In the genomic region with DNA sequence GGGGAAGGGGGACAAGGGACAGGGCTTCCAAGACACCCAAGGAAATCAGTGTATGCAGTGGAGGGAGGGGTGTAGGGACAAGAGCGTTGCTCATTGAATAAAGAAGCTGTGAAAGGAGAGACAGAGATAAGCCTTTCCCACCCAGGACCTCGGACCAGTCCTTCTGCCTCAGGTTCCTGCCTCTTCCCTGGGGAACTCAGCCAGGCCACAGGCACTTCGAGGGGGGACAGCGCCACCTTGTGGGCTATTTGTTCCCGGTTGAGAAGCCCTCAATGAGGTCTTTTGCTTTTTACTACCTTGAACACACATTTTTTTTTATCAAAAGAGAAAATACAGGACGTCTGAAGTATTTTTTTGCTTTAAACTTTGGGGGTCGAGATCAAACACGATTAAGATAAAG, we compare ENCODE assay signal across 9 mouse cellular contexts.
A peak's percentile ranks its signal among the peaks of the same experiment; 100 is the strongest.
DNase-seq lines count a peak whose midpoint lies in the region; ATAC-seq and TF ChIP-seq lines count a peak whose summit lies in the region.
"Had no signal": no experiment of that assay in that cellular context is flagged by ENCODE, and none has a peak within 500 bp of the region (broad histone marks: within the 10 kb centered on the region; RNA-seq: fewer than 3 reads in every experiment).

No protein-coding gene starts in this region.

- H3K36me3 ChIP-seq in spleen, adult 2 months (ENCODE audit: control insufficient read depth, insufficient read depth, low read length): no peaks in the 10 kb centered on the region
- H3K36me3 ChIP-seq: liver, embryonic 15.5 days had no signal

- no peaks in the 10 kb centered on the region for H3K4me1 ChIP-seq in spleen, adult 2 months (ENCODE audit: control insufficient read depth, insufficient read depth, insufficient read length)
- H3K4me1 ChIP-seq: liver, embryonic 15.5 days had no signal

- WGBS in spleen, adult 2 months: 7% methylated on average over 8 of the region's 8 CpGs

- peak; percentile 70; the same call in 1 of the 2 replicates for TF ChIP-seq CTCF in spleen, adult 2 months (IDR thresholded peaks at IDR 0.05; ENCODE audit: extremely low read depth, insufficient read depth, insufficient read length, insufficient replicate concordance)

- no peak overlapping the region for H3K4me3 ChIP-seq in spleen, adult 2 months (ENCODE audit: extremely low read depth, insufficient read depth, insufficient read length)
- H3K4me3 ChIP-seq: liver, embryonic 15.5 days had no signal

- H3K27me3 ChIP-seq in spleen, adult 2 months (ENCODE audit: control insufficient read depth, insufficient read depth, low read length): no peaks in the 10 kb centered on the region
- H3K27me3 ChIP-seq: liver, embryonic 15.5 days had no signal

- ATAC-seq in erythroid progenitor cell, adult 5-6 weeks (replicated peaks; ENCODE audit: low FRiP score, poor library complexity, severe bottlenecking): no peak

- no peak overlapping the region for H3K27ac ChIP-seq in spleen, adult 2 months (ENCODE audit: insufficient read depth, low read length)
- H3K27ac ChIP-seq: liver, embryonic 15.5 days had no signal

- DNase-seq in ES-CJ7 (ENCODE audit: low read depth, low spot score): peak; percentile 78
- DNase-seq in adrenal gland, adult 8-10 months: peak; percentile 51
- peak; percentile 85 for DNase-seq in embryo, embryonic 11 days
- DNase-seq in heart, postnatal 25 days (ENCODE audit: low spot score): peak; percentile 10
- peak; percentile 76 for DNase-seq in layer of hippocampus, adult 9-11 months
- peak; percentile 76 for DNase-seq in lung, postnatal 25 days (ENCODE audit: low spot score)
- DNase-seq in spleen, adult 2 months (ENCODE audit: low read depth in 1 of 2, low spot score in 2 of 2): peak in 1 of 2 experiments; percentile 49

- intact Hi-C loops in heart, postnatal 25 days (cut with DNase I): loop anchor here (2.0 kb wide), 1 partner anchor 143 kb away; no protein-coding TSS in a partner anchor

- TF ChIP-seq POLR2A in spleen, adult 2 months (IDR thresholded peaks at IDR 0.05; ENCODE audit: low read depth, low read length): no peak
